Mouse (Mus musculus) CD8-positive naive resting alpha-beta T cell, adult 57 days (primary cell): ENCODE measurements around the gene Bpnt1. TPM values are rescaled to one million over a fixed set of nuclear protein-coding genes. Genes with fewer than 3 reads are reported as not detected.

Experiments
- total RNA-seq: library from RNA; stranded (reverse); gene quantifications from one replicate; pipeline ENCODE4 v1.2.4, GENCODE M21; 2023

Bpnt1 gene
- 14.6 TPM for total RNA-seq

GRCm38 (mm10) chr1:185331983-185332430, at the start of gene Bpnt1:
TSS of gene Bpnt1 (plus strand) at chr1:185332149.

GRCm38 (mm10) chr1:185328721-185329610, 3.0 kb upstream of the Bpnt1 start, which contains the start of gene Iars2:
TSS of gene Iars2 (minus strand) at chr1:185329396.

GRCm38 (mm10) chr1:185362677-185363520, 30.9 kb downstream of the Bpnt1 start, which contains the start of gene Eprs:
TSS of gene Eprs (plus strand) at chr1:185363044.

Other genes starting within 250 kb of the Bpnt1 start
- 39.3 TPM for gene Rab3gap2, start 128.0 kb upstream of the Bpnt1 start, total RNA-seq
- 33.3 TPM for gene Iars2, start 2.8 kb upstream of the Bpnt1 start, total RNA-seq
- 96.5 TPM for gene Eprs, start 30.9 kb downstream of the Bpnt1 start, total RNA-seq
- gene Slc30a10, start 122.7 kb downstream of the Bpnt1 start, total RNA-seq = not detected